ENCODE assay signal across 23 mouse cellular contexts in genomic region chr16:11389324-11389723, GRCm38 (mm10).
DNase-seq lines count a peak whose midpoint lies in the region; ATAC-seq and TF ChIP-seq lines count a peak whose summit lies in the region.
"Had no signal": no experiment of that assay in that cellular context is flagged by ENCODE, and none has a peak within 500 bp of the region (broad histone marks: within the 10 kb centered on the region; RNA-seq: fewer than 3 reads in every experiment).

No protein-coding gene starts in this region.

- DNase-seq in forebrain, postnatal 0 days: peak; percentile 8
- DNase-seq in ES-E14 (ENCODE audit: low read depth, low spot score): peak; percentile 7
- peak; percentile 30 for DNase-seq in ZHBTc4 (ENCODE audit: low read depth, low spot score)
- DNase-seq in brain, embryonic 14.5 days (ENCODE audit: low read depth): peak; percentile 43
- DNase-seq in retina, embryonic 14.5 days (ENCODE audit: low spot score): no peak
- DNase-seq in layer of hippocampus, adult 9-11 months: no peak
- no peak for DNase-seq in kidney, postnatal 4 days
- DNase-seq: adrenal gland, adult 2 months; adrenal gland, postnatal 10 days; adrenal gland, postnatal 25 days; cerebellum, adult 11 months; cerebellum, adult 18-20 months; cerebellum, adult 8-10 months; cerebellum, adult 9-11 months; cerebellum, postnatal 14 days; cerebellum, postnatal 36 days; embryo, embryonic 11 days had no signal

- H3K9ac ChIP-seq in forebrain, postnatal 0 days: no peak overlapping the region
- H3K9ac ChIP-seq in forebrain, embryonic 15.5 days (replicated peaks): no peak overlapping the region
- H3K9ac ChIP-seq in ES-E14 (ENCODE audit: insufficient read depth, low read depth, low read length, poor library complexity, severe bottlenecking): no peak overlapping the region
- H3K9ac ChIP-seq: embryonic facial prominence, embryonic 13.5 days; embryonic facial prominence, embryonic 15.5 days; forebrain, embryonic 13.5 days had no signal

- H3K4me3 ChIP-seq in forebrain, postnatal 0 days (ENCODE audit: low read depth, low read length): no peak overlapping the region
- H3K4me3 ChIP-seq in forebrain, embryonic 15.5 days: no peak overlapping the region
- H3K4me3 ChIP-seq in ES-E14 (ENCODE audit: insufficient read depth in 1 of 2, low read depth in 1 of 2, low read length in 2 of 2, poor library complexity in 1 of 2, severe bottlenecking in 1 of 2): no peak overlapping the region
- H3K4me3 ChIP-seq: embryonic facial prominence, embryonic 13.5 days; embryonic facial prominence, embryonic 15.5 days; erythroblast, embryonic 14.5 days; forebrain, embryonic 10.5 days; forebrain, embryonic 13.5 days had no signal

- H3K9me3 ChIP-seq in forebrain, postnatal 0 days (ENCODE audit: low read length): no peaks in the 10 kb centered on the region
- H3K9me3 ChIP-seq in forebrain, embryonic 15.5 days: no peaks in the 10 kb centered on the region
- H3K9me3 ChIP-seq in ES-E14 (ENCODE audit: control insufficient read depth, insufficient read depth, low read depth, low read length): no peaks in the 10 kb centered on the region
- H3K9me3 ChIP-seq: embryonic facial prominence, embryonic 13.5 days; embryonic facial prominence, embryonic 15.5 days; forebrain, embryonic 10.5 days; forebrain, embryonic 13.5 days had no signal

- H3K27me3 ChIP-seq in forebrain, postnatal 0 days (ENCODE audit: insufficient read depth, low read length): no peaks in the 10 kb centered on the region
- H3K27me3 ChIP-seq in forebrain, embryonic 15.5 days: no peaks in the 10 kb centered on the region
- H3K27me3 ChIP-seq: embryonic facial prominence, embryonic 13.5 days; embryonic facial prominence, embryonic 15.5 days; forebrain, embryonic 13.5 days had no signal

- no peak overlapping the region for H3K4me2 ChIP-seq in forebrain, postnatal 0 days (ENCODE audit: low read depth)
- no peak overlapping the region for H3K4me2 ChIP-seq in forebrain, embryonic 15.5 days (replicated peaks)
- H3K4me2 ChIP-seq: embryonic facial prominence, embryonic 13.5 days; embryonic facial prominence, embryonic 15.5 days; forebrain, embryonic 13.5 days had no signal

- H3K36me3 ChIP-seq in forebrain, postnatal 0 days (ENCODE audit: insufficient read depth): no peaks in the 10 kb centered on the region
- no peaks in the 10 kb centered on the region for H3K36me3 ChIP-seq in forebrain, embryonic 15.5 days
- H3K36me3 ChIP-seq in ES-E14 (ENCODE audit: control insufficient read depth, insufficient read depth, low read length, poor library complexity, severe bottlenecking): no peaks in the 10 kb centered on the region; the same call in 1 of the 2 replicates
- H3K36me3 ChIP-seq: embryonic facial prominence, embryonic 13.5 days; embryonic facial prominence, embryonic 15.5 days; forebrain, embryonic 10.5 days had no signal

- in situ Hi-C loops in ES-E14 (cut with MboI; ENCODE audit: low sequenced_read_pairs in 2 of 2, unreplicated experiment in 2 of 2): no loop called here

- TF ChIP-seq POLR2A in brain, embryonic 14.5 days (IDR thresholded peaks at IDR 0.05; ENCODE audit: borderline replicate concordance, extremely low read depth, insufficient read depth, insufficient read length, poor library complexity, severe bottlenecking): no peak

- WGBS in forebrain, postnatal 0 days: 23% methylated on average over 2 of the region's 2 CpGs
- WGBS in forebrain, embryonic 15.5 days: 35% methylated on average over 2 of the region's 2 CpGs

- no peak overlapping the region for H3K27ac ChIP-seq in forebrain, postnatal 0 days (ENCODE audit: low read depth, low read length)
- H3K27ac ChIP-seq in forebrain, embryonic 15.5 days (replicated peaks): no peak overlapping the region
- no peak overlapping the region for H3K27ac ChIP-seq in ES-E14 (ENCODE audit: insufficient read depth, low read depth, low read length, poor library complexity, severe bottlenecking)
- H3K27ac ChIP-seq: embryonic facial prominence, embryonic 13.5 days; embryonic facial prominence, embryonic 15.5 days; forebrain, embryonic 10.5 days; forebrain, embryonic 13.5 days had no signal

- ATAC-seq in forebrain, postnatal 0 days: peak; percentile 67; the same call in 1 of the 2 replicates
- ATAC-seq in forebrain, embryonic 15.5 days (replicated peaks): no peak
- ATAC-seq: forebrain, embryonic 13.5 days had no signal

- TF ChIP-seq CTCF in forebrain, postnatal 0 days (IDR thresholded peaks at IDR 0.05; ENCODE audit: low read depth): no peak
- TF ChIP-seq CTCF in brain, embryonic 14.5 days (IDR thresholded peaks at IDR 0.05; ENCODE audit: borderline replicate concordance, extremely low read depth, insufficient read depth, insufficient read length): no peak

- H3K4me1 ChIP-seq in forebrain, postnatal 0 days (ENCODE audit: insufficient read depth): no peaks in the 10 kb centered on the region
- peaks cover 5% of the 10 kb centered on the region; the same call in 1 of the 2 replicates for H3K4me1 ChIP-seq in forebrain, embryonic 15.5 days
- peaks cover 4 to 6% of the 10 kb centered on the region in 2 experiments; a peak in 2 of 4 replicates for H3K4me1 ChIP-seq in ES-E14 (ENCODE audit: control insufficient read depth in 2 of 2, insufficient read depth in 2 of 2, low read length in 2 of 2, poor library complexity in 1 of 2)

TF ChIP-seq in ES-E14, 5 proteins besides CTCF, POLR2A, EP300 and RAD21:
- TF ChIP-seq CHD2 (IDR thresholded peaks at IDR 0.05; ENCODE audit: low read depth, low read length) (no peak), HCFC1 (IDR thresholded peaks at IDR 0.05; ENCODE audit: borderline replicate concordance, insufficient read depth, low read length) (no peak), MAFK (IDR thresholded peaks at IDR 0.05; ENCODE audit: insufficient read depth, low read depth, low read length) (no peak), ZC3H11A (IDR thresholded peaks at IDR 0.05; ENCODE audit: borderline replicate concordance, low read depth, low read length) (no peak)
TF ChIP-seq in ES-E14: peak in this region for 0.

Comparison
In these comparisons a context has a peak if more than half of its experiments do, and no peak if none do; other contexts are left out.
1. DNase-seq: peak in forebrain, postnatal 0 days (single experiment), ES-E14 (single experiment), ZHBTc4 (single experiment) and brain, embryonic 14.5 days (single experiment); none in retina, embryonic 14.5 days (single experiment), layer of hippocampus, adult 9-11 months (single experiment) and kidney, postnatal 4 days (0 of 2).